Mouse (Mus musculus): ENCODE data around the gene Rbx1. TPM values are rescaled to one million over a fixed set of nuclear protein-coding genes. Genes with fewer than 3 reads are reported as not detected.
"Not testable (repeated sequence)": the region's sequence is repeated elsewhere in the genome, so short reads cannot be mapped to it uniquely, and the experiment has no call there.

Gene Rbx1
- polyA plus RNA-seq, 1 experiment = 222 TPM

- H3K27me3 ChIP-seq (ENCODE audit: control insufficient read depth, insufficient read depth, low read length) = no peaks in the 10 kb centered on the region
- 30% methylated on average over 3 of the region's 3 CpGs for WGBS
- H3K4me3 ChIP-seq (replicated peaks; ENCODE audit: insufficient read depth, low read depth, low read length) = no peak overlapping the region
- TF ChIP-seq POLR2A (IDR thresholded peaks at IDR 0.05; ENCODE audit: borderline replicate concordance, insufficient read depth, low read length) (no peak), CTCF (IDR thresholded peaks at IDR 0.05; ENCODE audit: borderline replicate concordance, insufficient read depth, low read depth, low read length) (peak; percentile 38; the same call in 1 of the 2 replicates)
- no peak overlapping the region for H3K27ac ChIP-seq (ENCODE audit: insufficient read depth, low read length)
- H3K4me1 ChIP-seq (ENCODE audit: control insufficient read depth, insufficient read depth, low read length) = no peaks in the 10 kb centered on the region
- DNase-seq = no peak
Measured at GRCm38 (mm10) chr15:81475654-81476053, 9.6 kb downstream of the Rbx1 start.

DNA sequence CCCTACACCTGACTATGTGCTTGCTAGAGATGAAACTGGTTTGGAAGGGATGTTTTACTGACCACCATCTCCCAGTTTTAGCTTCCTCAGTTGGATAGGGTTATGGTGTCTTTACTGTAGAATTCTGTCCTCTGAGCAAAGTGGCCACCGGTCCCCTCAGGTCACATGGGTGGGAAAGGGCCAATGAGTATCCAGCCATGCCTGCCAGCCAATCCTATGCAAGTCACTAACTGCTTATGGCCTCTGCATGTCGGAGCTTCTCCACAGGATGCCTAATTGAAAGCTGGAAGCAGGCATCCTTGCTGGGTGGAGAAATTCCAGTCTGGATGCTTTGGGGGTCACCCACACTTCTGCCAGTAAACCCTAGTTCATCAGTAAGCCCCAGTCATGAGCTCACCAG lies 10.5 kb downstream of the Rbx1 start:
- 3% methylated on average over 2 of the region's 2 CpGs for WGBS
- no peak overlapping the region for H3K4me3 ChIP-seq (replicated peaks; ENCODE audit: insufficient read depth, low read depth, low read length)
- no peaks in the 10 kb centered on the region for H3K4me1 ChIP-seq (ENCODE audit: control insufficient read depth, insufficient read depth, low read length)
- no peak for DNase-seq
- no peak overlapping the region for H3K27ac ChIP-seq (ENCODE audit: insufficient read depth, low read length)
- no peaks in the 10 kb centered on the region for H3K27me3 ChIP-seq (ENCODE audit: control insufficient read depth, insufficient read depth, low read length)
- no peak for TF ChIP-seq POLR2A (IDR thresholded peaks at IDR 0.05; ENCODE audit: borderline replicate concordance, insufficient read depth, low read length)

- Histone ChIP-seq H3K4me1 (ENCODE audit: control insufficient read depth, insufficient read depth, low read length) (no peaks in the 10 kb centered on the region), H3K27ac (ENCODE audit: insufficient read depth, low read length) (no peak overlapping the region), H3K4me3 (replicated peaks; ENCODE audit: insufficient read depth, low read depth, low read length) (no peak overlapping the region), H3K27me3 (ENCODE audit: control insufficient read depth, insufficient read depth, low read length) (no peaks in the 10 kb centered on the region)
- no peak for TF ChIP-seq POLR2A (IDR thresholded peaks at IDR 0.05; ENCODE audit: borderline replicate concordance, insufficient read depth, low read length)
- TF ChIP-seq CTCF (IDR thresholded peaks at IDR 0.05; ENCODE audit: borderline replicate concordance, insufficient read depth, low read depth, low read length) = no peak
- WGBS = 77% methylated on average over 21 of the region's 21 CpGs
- no peak for DNase-seq
Measured at GRCm38 (mm10) chr15:81479446-81480213, 13.5 kb downstream of the Rbx1 start.

GRCm38 (mm10) chr15:81480284-81480683 lies 14.2 kb downstream of the Rbx1 start:
- H3K4me3 ChIP-seq (replicated peaks; ENCODE audit: insufficient read depth, low read depth, low read length); H3K4me1 ChIP-seq (ENCODE audit: control insufficient read depth, insufficient read depth, low read length); DNase-seq; H3K27me3 ChIP-seq (ENCODE audit: control insufficient read depth, insufficient read depth, low read length); H3K27ac ChIP-seq (ENCODE audit: insufficient read depth, low read length): not testable (repeated sequence)
- 70% methylated on average over 3 of the region's 3 CpGs for WGBS

DNA sequence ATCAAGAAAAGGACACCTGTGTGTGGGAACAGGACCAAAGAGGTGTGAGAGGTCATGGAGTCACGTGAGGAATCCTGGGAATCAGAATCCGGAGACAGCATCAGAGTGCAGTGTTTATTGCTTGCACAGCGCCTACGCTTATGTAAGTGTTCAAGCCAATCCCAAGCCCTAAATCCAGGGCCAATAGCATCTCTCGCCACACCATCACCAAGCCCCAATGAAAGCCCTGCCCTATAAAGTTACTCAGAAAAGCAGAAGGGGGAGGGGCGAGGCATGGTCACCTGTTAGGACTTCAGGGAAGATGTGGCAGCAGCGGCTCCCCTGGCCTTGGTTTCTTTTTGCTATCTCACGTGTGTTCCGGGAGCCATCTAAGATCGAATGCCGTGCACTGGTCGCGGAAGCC lies 14.9 kb downstream of the Rbx1 start:
- no peaks in the 10 kb centered on the region for H3K27me3 ChIP-seq (ENCODE audit: control insufficient read depth, insufficient read depth, low read length)
- no peaks in the 10 kb centered on the region for H3K4me1 ChIP-seq (ENCODE audit: control insufficient read depth, insufficient read depth, low read length)
- DNase-seq = peak; percentile 54 to 76
- H3K27ac ChIP-seq (ENCODE audit: insufficient read depth, low read length) = no peak overlapping the region
- WGBS = 14% methylated on average over 13 of the region's 13 CpGs
- TF ChIP-seq POLR2A (IDR thresholded peaks at IDR 0.05; ENCODE audit: borderline replicate concordance, insufficient read depth, low read length) (peak; percentile 32; the same call in 1 of the 2 replicates), CTCF (IDR thresholded peaks at IDR 0.05; ENCODE audit: borderline replicate concordance, insufficient read depth, low read depth, low read length) (no peak)
- H3K4me3 ChIP-seq (replicated peaks; ENCODE audit: insufficient read depth, low read depth, low read length) = peak overlapping the region; percentile 54

DNA sequence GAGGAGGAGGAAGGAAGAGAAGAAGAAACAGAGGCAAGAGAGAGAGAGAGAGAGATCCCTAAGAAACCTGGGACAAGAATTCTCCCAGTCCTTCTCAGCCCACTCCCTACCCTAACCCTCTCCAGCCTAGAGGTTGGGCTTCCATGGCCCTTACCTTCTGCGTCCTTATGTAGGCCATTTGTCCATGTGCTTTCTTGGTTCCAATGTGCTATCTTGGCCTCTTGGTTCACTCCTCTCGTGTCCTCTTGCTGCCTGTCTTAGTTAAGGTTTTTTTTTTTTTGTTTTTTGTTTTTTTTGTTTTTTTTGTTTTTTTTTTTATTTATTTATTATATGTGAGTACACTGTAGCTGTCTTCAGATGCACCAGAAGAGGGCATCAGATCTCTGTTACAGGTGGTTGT lies 16.9 kb downstream of the Rbx1 start:
- Histone ChIP-seq H3K27me3 (ENCODE audit: control insufficient read depth, insufficient read depth, low read length) (no peaks in the 10 kb centered on the region), H3K4me3 (replicated peaks; ENCODE audit: insufficient read depth, low read depth, low read length) (no peak overlapping the region), H3K4me1 (ENCODE audit: control insufficient read depth, insufficient read depth, low read length) (no peaks in the 10 kb centered on the region), H3K27ac (ENCODE audit: insufficient read depth, low read length) (no peak overlapping the region)
- WGBS = 84% methylated on average over 2 of the region's 2 CpGs
- no peak for TF ChIP-seq POLR2A (IDR thresholded peaks at IDR 0.05; ENCODE audit: borderline replicate concordance, insufficient read depth, low read length)
- TF ChIP-seq CTCF (IDR thresholded peaks at IDR 0.05; ENCODE audit: borderline replicate concordance, insufficient read depth, low read depth, low read length) = no peak
- no peak for DNase-seq

DNA sequence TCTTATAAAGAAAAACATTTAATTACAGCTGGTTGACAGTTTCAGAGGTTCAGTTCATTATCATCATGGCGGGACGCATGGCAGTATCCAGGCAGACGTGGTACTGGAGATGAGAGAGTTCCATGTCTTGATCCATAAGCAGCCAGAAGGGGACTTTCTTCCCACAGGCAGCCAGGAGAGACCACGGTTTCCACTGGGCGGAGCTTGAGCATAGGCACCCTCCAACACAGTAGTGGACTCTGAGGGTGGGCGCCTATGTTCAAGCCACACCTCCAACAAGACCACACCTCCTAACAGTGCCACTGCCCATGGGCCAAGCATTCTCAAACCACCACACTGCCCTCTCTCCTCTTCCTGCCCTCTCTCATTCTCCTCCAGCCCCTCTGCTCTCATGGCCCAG lies 17.6 kb downstream of the Rbx1 start:
- 85% methylated on average over 6 of the region's 6 CpGs for WGBS
- Histone ChIP-seq H3K4me3 (replicated peaks; ENCODE audit: insufficient read depth, low read depth, low read length) (no peak overlapping the region), H3K27ac (ENCODE audit: insufficient read depth, low read length) (no peak overlapping the region), H3K27me3 (ENCODE audit: control insufficient read depth, insufficient read depth, low read length) (no peaks in the 10 kb centered on the region), H3K4me1 (ENCODE audit: control insufficient read depth, insufficient read depth, low read length) (no peaks in the 10 kb centered on the region)
- TF ChIP-seq CTCF (IDR thresholded peaks at IDR 0.05; ENCODE audit: borderline replicate concordance, insufficient read depth, low read depth, low read length) (no peak), POLR2A (IDR thresholded peaks at IDR 0.05; ENCODE audit: borderline replicate concordance, insufficient read depth, low read length) (no peak)
- no peak for DNase-seq

DNA sequence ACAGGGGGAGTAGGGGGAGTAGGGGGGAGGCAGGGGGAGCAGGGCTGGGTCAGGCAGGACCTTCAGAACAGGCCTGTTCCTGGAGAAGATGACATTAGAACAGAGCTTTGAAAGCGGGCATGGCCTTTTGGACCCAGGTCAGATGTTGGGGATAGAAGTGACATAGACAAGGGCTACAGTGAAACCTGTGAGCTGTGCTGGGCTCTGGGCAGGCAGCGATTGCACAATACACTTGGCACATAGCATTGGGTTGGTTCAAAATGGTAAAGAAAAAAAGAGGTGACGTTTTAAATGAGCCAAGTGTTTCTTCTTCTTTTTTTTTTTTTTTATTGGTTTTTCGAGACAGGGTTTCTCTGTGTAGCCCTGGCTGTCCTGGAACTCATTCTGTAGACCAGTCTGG lies 19.4 kb downstream of the Rbx1 start:
- H3K27ac ChIP-seq (ENCODE audit: insufficient read depth, low read length) = no peak overlapping the region

More for the DNA sequence above, 19.4 kb downstream of the Rbx1 start:
- no peak for DNase-seq
- 80% methylated on average over 4 of the region's 4 CpGs for WGBS
- no peak overlapping the region for H3K4me3 ChIP-seq (replicated peaks; ENCODE audit: insufficient read depth, low read depth, low read length)
- H3K27me3 ChIP-seq (ENCODE audit: control insufficient read depth, insufficient read depth, low read length) = no peaks in the 10 kb centered on the region
- no peaks in the 10 kb centered on the region for H3K4me1 ChIP-seq (ENCODE audit: control insufficient read depth, insufficient read depth, low read length)
- TF ChIP-seq POLR2A (IDR thresholded peaks at IDR 0.05; ENCODE audit: borderline replicate concordance, insufficient read depth, low read length) = no peak
- TF ChIP-seq CTCF (IDR thresholded peaks at IDR 0.05; ENCODE audit: borderline replicate concordance, insufficient read depth, low read depth, low read length) = no peak

Data from cerebellum, adult 2 months (tissue).